Mouse (Mus musculus) spleen, adult 2 months (tissue): ENCODE results near the gene Cpm.

ENCODE experiments used
- CTCF ChIP-seq: fragments of 200-500 bp; IDR thresholded peaks from 2 replicates; pipeline ENCODE4 v1.5.1; 2011; ENCODE audit warnings: mild to moderate bottlenecking, inconsistent platforms; ENCODE audit not compliant: insufficient read depth, insufficient read length, insufficient replicate concordance; ENCODE audit errors: extremely low read depth
- POLR2A ChIP-seq: fragments of 200-500 bp; IDR thresholded peaks from 2 replicates; pipeline ENCODE4 v1.6.1; 2011; ENCODE audit warnings: low read depth, low read length, inconsistent platforms

GRCm38 (mm10) chr10:117585600-117586299 lies 43.5 kb upstream of the Cpm start:
- TF ChIP-seq CTCF (no peak), POLR2A (no peak)
